Mouse (Mus musculus): ENCODE data around the gene C2cd4a. TPM values are rescaled to one million over a fixed set of nuclear protein-coding genes. Genes with fewer than 3 reads are reported as not detected.

C2cd4a gene
- polyA plus RNA-seq, 1 experiment from 2014 or later = 0.33 TPM

- Histone ChIP-seq H3K9me3 (peaks cover 5% of the 10 kb centered on the region; the same call in 1 of the 2 replicates), H3K4me1 (peaks cover 4% of the 10 kb centered on the region; the same call in 1 of the 2 replicates), H3K4me2 (replicated peaks) (no peak overlapping the region), H3K27ac (no peak overlapping the region), H3K9ac (no peak overlapping the region), H3K4me3 (no peak overlapping the region), H3K36me3 (no peaks in the 10 kb centered on the region), H3K27me3 (no peaks in the 10 kb centered on the region)
- no peak for ATAC-seq (ENCODE audit: low FRiP score, low read depth)
- 75% methylated on average over 6 of the region's 6 CpGs for WGBS
Observed at GRCm38 (mm10) chr9:67782786-67783185, 49.3 kb downstream of the C2cd4a start.

Other genes with a start within 250 kb of the C2cd4a start
- gene C2cd4b, start 72.9 kb downstream of the C2cd4a start, polyA plus RNA-seq (2015; fragmentation: Nextera tagmentation; extraction: Ambion mirVana) = 0.15 and 0.48 TPM in 2 replicates
- gene Vps13c, start 8.1 kb upstream of the C2cd4a start, polyA plus RNA-seq (2015; fragmentation: Nextera tagmentation; extraction: Ambion mirVana) = 4.4 and 4.6 TPM in 2 replicates

All from limb, embryonic 13.5 days (tissue).